Mouse (Mus musculus): Measurements from ENCODE around the gene Necap2. TPM values are rescaled to one million over a fixed set of nuclear protein-coding genes. Genes with fewer than 3 reads are reported as not detected.

The Necap2 gene
- polyA plus RNA-seq, 1 experiment from 2014 or later: 88.7 TPM

- Histone ChIP-seq H3K9ac (peak overlapping the region; percentile 53), H3K4me3 (no peak overlapping the region), H3K9me3 (no peaks in the 10 kb centered on the region), H3K27ac (no peak overlapping the region), H3K36me3 (peaks cover 51% of the 10 kb centered on the region), H3K4me1 (peaks cover 16% of the 10 kb centered on the region), H3K4me2 (replicated peaks) (peak overlapping the region; percentile 23; the same call in 1 of the 2 replicates), H3K27me3 (no peaks in the 10 kb centered on the region)
- 39% methylated on average over 17 of the region's 17 CpGs for WGBS
- 0 out of 2 replicates have a peak, but pooled peaks have one; percentile 11 for ATAC-seq (ENCODE audit: low FRiP score, low read depth)
Measured at GRCm38 (mm10) chr4:141053568-141054161, 24.5 kb downstream of the Necap2 start.

GRCm38 (mm10) chr4:141053138-141053537 is 25.0 kb downstream of the Necap2 start:
- H3K9ac ChIP-seq: peak overlapping the region; percentile 53; the same call in 1 of the 2 replicates
- WGBS: 61% methylated on average over 8 of the region's 8 CpGs
- H3K4me2 ChIP-seq (replicated peaks): no peak overlapping the region
- no peak overlapping the region for H3K4me3 ChIP-seq
- peaks cover 54% of the 10 kb centered on the region for H3K36me3 ChIP-seq
- peaks cover 16% of the 10 kb centered on the region for H3K4me1 ChIP-seq
- no peaks in the 10 kb centered on the region for H3K27me3 ChIP-seq
- no peak for ATAC-seq (ENCODE audit: low FRiP score, low read depth)
- H3K9me3 ChIP-seq: no peaks in the 10 kb centered on the region
- no peak overlapping the region for H3K27ac ChIP-seq

GRCm38 (mm10) chr4:141052442-141052841 is 25.7 kb downstream of the Necap2 start:
- Histone ChIP-seq H3K27ac (no peak overlapping the region), H3K4me1 (peaks cover 16% of the 10 kb centered on the region), H3K9ac (no peak overlapping the region; the same call in 1 of the 2 replicates), H3K36me3 (peaks cover 52% of the 10 kb centered on the region), H3K4me3 (no peak overlapping the region), H3K9me3 (no peaks in the 10 kb centered on the region), H3K27me3 (no peaks in the 10 kb centered on the region), H3K4me2 (replicated peaks) (no peak overlapping the region)
- no peak for ATAC-seq (ENCODE audit: low FRiP score, low read depth)
- WGBS: 89% methylated on average over 12 of the region's 12 CpGs

GRCm38 (mm10) chr4:141049476-141049835 is 28.7 kb downstream of the Necap2 start:
- Histone ChIP-seq H3K27me3 (no peaks in the 10 kb centered on the region), H3K4me3 (no peak overlapping the region), H3K9me3 (no peaks in the 10 kb centered on the region), H3K9ac (peak overlapping the region; percentile 9; the same call in 1 of the 2 replicates), H3K36me3 (peaks cover 51% of the 10 kb centered on the region), H3K4me1 (peaks cover 21% of the 10 kb centered on the region), H3K27ac (no peak overlapping the region), H3K4me2 (replicated peaks) (no peak overlapping the region)
- ATAC-seq (ENCODE audit: low FRiP score, low read depth): no peak
- WGBS: 46% methylated on average over 4 of the region's 4 CpGs

- H3K4me3 ChIP-seq: no peak overlapping the region
- H3K27me3 ChIP-seq: no peaks in the 10 kb centered on the region
- H3K9me3 ChIP-seq: no peaks in the 10 kb centered on the region
- peaks cover 47% of the 10 kb centered on the region for H3K36me3 ChIP-seq
- H3K27ac ChIP-seq: no peak overlapping the region
- peaks cover 18% of the 10 kb centered on the region for H3K4me1 ChIP-seq
- ATAC-seq (ENCODE audit: low FRiP score, low read depth): no peak
- H3K4me2 ChIP-seq (replicated peaks): no peak overlapping the region
- 88% methylated on average over 17 of the region's 17 CpGs for WGBS
- H3K9ac ChIP-seq: no peak overlapping the region; the same call in 1 of the 2 replicates
Measured at GRCm38 (mm10) chr4:141048810-141049475, 29.2 kb downstream of the Necap2 start.

- Histone ChIP-seq H3K36me3 (peaks cover 61% of the 10 kb centered on the region), H3K4me3 (no peak overlapping the region), H3K27ac (0 out of 2 replicates have a peak overlapping the region, but pooled peaks have one; percentile 33), H3K4me2 (replicated peaks) (no peak overlapping the region), H3K27me3 (no peaks in the 10 kb centered on the region), H3K9ac (no peak overlapping the region), H3K4me1 (peaks cover 10% of the 10 kb centered on the region; the same call in 1 of the 2 replicates), H3K9me3 (no peaks in the 10 kb centered on the region)
- ATAC-seq (ENCODE audit: low FRiP score, low read depth): peak; percentile 69; the same call in 1 of the 2 replicates
- 17% methylated on average over 8 of the region's 8 CpGs for WGBS
Measured at GRCm38 (mm10) chr4:141044816-141045215, 33.3 kb downstream of the Necap2 start.

- Histone ChIP-seq H3K4me1 (peaks cover 5% of the 10 kb centered on the region; the same call in 1 of the 2 replicates), H3K27me3 (no peaks in the 10 kb centered on the region), H3K36me3 (peaks cover 60% of the 10 kb centered on the region), H3K9me3 (no peaks in the 10 kb centered on the region), H3K9ac (no peak overlapping the region), H3K4me2 (replicated peaks) (no peak overlapping the region), H3K27ac (no peak overlapping the region), H3K4me3 (no peak overlapping the region)
- 54% methylated on average over 12 of the region's 12 CpGs for WGBS
- peak; percentile 19; the same call in 1 of the 2 replicates for ATAC-seq (ENCODE audit: low FRiP score, low read depth)
Measured at GRCm38 (mm10) chr4:141041117-141041516, 37.0 kb downstream of the Necap2 start.

- Histone ChIP-seq H3K36me3 (peaks cover 85% of the 10 kb centered on the region), H3K4me1 (0 out of 2 replicates have a peak, but pooled peaks cover 8% of the 10 kb centered on the region), H3K27me3 (no peaks in the 10 kb centered on the region), H3K9me3 (no peaks in the 10 kb centered on the region), H3K9ac (peak overlapping the region; percentile 48; the same call in 1 of the 2 replicates), H3K27ac (peak overlapping the region; percentile 6; the same call in 1 of the 2 replicates), H3K4me3 (no peak overlapping the region), H3K4me2 (replicated peaks) (no peak overlapping the region)
- ATAC-seq (ENCODE audit: low FRiP score, low read depth): no peak
- WGBS: 77% methylated on average over 27 of the region's 27 CpGs
Measured at GRCm38 (mm10) chr4:141033606-141034549, 44.3 kb downstream of the Necap2 start.

GRCm38 (mm10) chr4:141031733-141032132 is 46.4 kb downstream of the Necap2 start:
- Histone ChIP-seq H3K4me2 (replicated peaks) (no peak overlapping the region), H3K36me3 (peaks cover 86% of the 10 kb centered on the region), H3K9me3 (no peaks in the 10 kb centered on the region), H3K4me3 (no peak overlapping the region), H3K27ac (no peak overlapping the region), H3K4me1 (0 out of 2 replicates have a peak, but pooled peaks cover 8% of the 10 kb centered on the region), H3K9ac (no peak overlapping the region), H3K27me3 (no peaks in the 10 kb centered on the region)
- peak; percentile 19; the same call in 1 of the 2 replicates for ATAC-seq (ENCODE audit: low FRiP score, low read depth)
- WGBS: 17% methylated on average over 6 of the region's 6 CpGs

GRCm38 (mm10) chr4:141030541-141031206 is 47.5 kb downstream of the Necap2 start:
- WGBS: 86% methylated on average over 17 of the region's 18 CpGs
- Histone ChIP-seq H3K36me3 (peaks cover 84% of the 10 kb centered on the region), H3K27me3 (no peaks in the 10 kb centered on the region), H3K9me3 (no peaks in the 10 kb centered on the region), H3K27ac (no peak overlapping the region), H3K4me2 (replicated peaks) (no peak overlapping the region), H3K4me1 (0 out of 2 replicates have a peak, but pooled peaks cover 8% of the 10 kb centered on the region), H3K9ac (no peak overlapping the region), H3K4me3 (no peak overlapping the region)
- ATAC-seq (ENCODE audit: low FRiP score, low read depth): no peak

- 80% methylated on average over 23 of the region's 27 CpGs for WGBS
- no peak overlapping the region for H3K9ac ChIP-seq
- ATAC-seq (ENCODE audit: low FRiP score, low read depth): no peak
- no peak overlapping the region for H3K4me3 ChIP-seq
- H3K9me3 ChIP-seq: no peaks in the 10 kb centered on the region
- H3K4me2 ChIP-seq (replicated peaks): no peak overlapping the region
- H3K36me3 ChIP-seq: peaks cover 68% of the 10 kb centered on the region
- H3K27me3 ChIP-seq: no peaks in the 10 kb centered on the region
- no peak overlapping the region for H3K27ac ChIP-seq
- peaks cover 25% of the 10 kb centered on the region for H3K4me1 ChIP-seq
Measured at GRCm38 (mm10) chr4:141024992-141025391, 53.2 kb downstream of the Necap2 start.

Data from limb, embryonic 13.5 days (tissue).